Mouse (Mus musculus): ENCODE results near the gene Tmem165.

Tmem165 gene

GRCm38 (mm10) chr5:76243929-76244328 lies 60.2 kb downstream of the Tmem165 start:
- in situ Hi-C loops (cut with MboI, MseI), result no loop called here

DNA sequence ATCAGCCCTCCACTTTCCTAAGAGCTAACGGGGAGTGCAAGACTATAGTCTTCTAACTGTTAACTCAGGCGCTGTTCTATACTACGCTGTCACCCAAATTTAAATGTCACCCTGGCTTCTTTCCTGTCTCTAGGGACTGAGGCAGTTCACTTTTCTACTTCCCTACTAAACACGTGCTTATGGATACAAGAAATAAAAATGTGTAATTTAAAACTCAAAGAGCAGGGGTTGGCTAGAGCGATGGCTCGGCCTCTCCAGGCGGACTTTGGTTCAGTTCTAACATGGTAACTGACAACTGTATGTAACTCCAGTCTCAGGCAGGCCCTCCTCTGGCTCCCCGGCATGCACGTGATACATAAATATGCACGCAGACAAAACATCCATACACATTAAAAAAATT lies 60.8 kb downstream of the Tmem165 start:
- in situ Hi-C loops (cut with MboI, MseI), result no loop called here

GRCm38 (mm10) chr5:76245419-76245818 lies 61.7 kb downstream of the Tmem165 start:
- in situ Hi-C loops (cut with MboI, MseI), result no loop called here

GRCm38 (mm10) chr5:76246539-76246938 lies 62.9 kb downstream of the Tmem165 start:
- in situ Hi-C loops (cut with MboI, MseI), result no loop called here

GRCm38 (mm10) chr5:76250948-76251347 lies 67.3 kb downstream of the Tmem165 start:
- in situ Hi-C loops (cut with MboI, MseI), result no loop called here
